37 mouse cellular contexts compared by ENCODE assay signal in the genomic region with DNA sequence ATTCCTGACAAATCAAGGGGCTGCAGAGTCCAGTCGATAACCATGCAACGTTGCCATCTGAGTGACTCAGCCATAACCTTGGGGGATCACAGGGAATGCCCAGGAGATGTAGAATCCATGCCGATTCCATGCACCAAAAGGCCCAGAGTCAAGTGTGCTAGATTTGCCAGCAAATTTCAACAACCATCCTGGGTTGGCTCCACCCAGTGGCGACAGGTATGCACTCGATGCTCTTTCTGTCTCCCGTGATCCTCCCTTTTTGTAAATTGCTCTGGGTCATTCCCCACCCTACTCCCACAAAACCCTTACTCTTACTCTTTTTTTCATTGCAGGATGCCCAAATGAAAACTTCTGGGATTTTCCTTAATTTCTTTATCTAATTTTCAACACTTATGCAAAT. TPM values are rescaled to one million over a fixed set of nuclear protein-coding genes. Genes with fewer than 3 reads are reported as not detected.
A peak's percentile ranks its signal among the peaks of the same experiment; 100 is the strongest.
DNase-seq lines count a peak whose midpoint lies in the region; ATAC-seq and TF ChIP-seq lines count a peak whose summit lies in the region.
"Had no signal": no experiment of that assay in that cellular context is flagged by ENCODE, and none has a peak within 500 bp of the region (broad histone marks: within the 10 kb centered on the region; RNA-seq: fewer than 3 reads in every experiment).

No protein-coding gene starts in this region.

- no peak for DNase-seq in gastrocnemius, adult 2 months
- DNase-seq in gastrocnemius, postnatal 10 days: no peak
- no peak for DNase-seq in layer of hippocampus, adult 2 months (ENCODE audit: low spot score in 2 of 2)
- no peak for DNase-seq in layer of hippocampus, postnatal 25 days (ENCODE audit: extremely low spot score in 1 of 2, low spot score in 1 of 2)
- no peak for DNase-seq in midbrain, postnatal 0 days (ENCODE audit: low spot score)
- DNase-seq in midbrain, embryonic 11.5 days (ENCODE audit: low spot score, missing footprints): no peak
- DNase-seq in cerebellum, postnatal 10 days: no peak
- no peak for DNase-seq in adrenal gland, adult 2 months
- DNase-seq: adrenal gland, adult 8-10 months; cerebellum, adult 8-10 months; cerebellum, postnatal 36 days; gastrocnemius, postnatal 25 days; heart, adult 11 months; kidney, adult 9 months; kidney, postnatal 25 days; layer of hippocampus, postnatal 36 days; lung, adult 18-20 months; right cerebral cortex, postnatal 4 days; thymus, postnatal 4 days had no signal

- H3K4me2 ChIP-seq in midbrain, postnatal 0 days (ENCODE audit: low read depth, low read length, poor library complexity, severe bottlenecking): no peak overlapping the region
- H3K4me2 ChIP-seq in midbrain, embryonic 11.5 days: no peak overlapping the region
- H3K4me2 ChIP-seq: forebrain, embryonic 13.5 days; heart, embryonic 11.5 days; hindbrain, embryonic 15.5 days; midbrain, embryonic 12.5 days; neural tube, embryonic 13.5 days had no signal

- H3K9me3 ChIP-seq in midbrain, postnatal 0 days (ENCODE audit: low read length): no peaks in the 10 kb centered on the region
- no peaks in the 10 kb centered on the region for H3K9me3 ChIP-seq in midbrain, embryonic 11.5 days (ENCODE audit: control insufficient read depth, low read length)
- H3K9me3 ChIP-seq: forebrain, embryonic 13.5 days; hindbrain, embryonic 15.5 days; midbrain, embryonic 12.5 days; neural tube, embryonic 13.5 days had no signal

- H3K27me3 ChIP-seq in midbrain, postnatal 0 days (ENCODE audit: insufficient read depth, low read length): no peaks in the 10 kb centered on the region
- no peaks in the 10 kb centered on the region for H3K27me3 ChIP-seq in midbrain, embryonic 11.5 days (ENCODE audit: control insufficient read depth, insufficient read depth, low read length)
- H3K27me3 ChIP-seq: forebrain, embryonic 13.5 days; hindbrain, embryonic 15.5 days; midbrain, embryonic 12.5 days; neural tube, embryonic 13.5 days had no signal

- 56% methylated on average over 6 of the region's 6 CpGs for WGBS in midbrain, postnatal 0 days
- 54% methylated on average over 6 of the region's 6 CpGs for WGBS in midbrain, embryonic 11.5 days

- no peak for ATAC-seq in midbrain, postnatal 0 days (ENCODE audit: low FRiP score)
- no peak for ATAC-seq in midbrain, embryonic 11.5 days (ENCODE audit: low FRiP score)
- ATAC-seq: activated CD4-positive, CD25-positive, alpha-beta regulatory T cell, adult 4 months; forebrain, embryonic 13.5 days had no signal

- H3K4me3 ChIP-seq in gastrocnemius, adult 2 months: no peak overlapping the region
- H3K4me3 ChIP-seq in layer of hippocampus, adult 2 months: no peak overlapping the region
- H3K4me3 ChIP-seq in midbrain, postnatal 0 days (ENCODE audit: low read depth, low read length): no peak overlapping the region
- no peak overlapping the region for H3K4me3 ChIP-seq in midbrain, embryonic 11.5 days (ENCODE audit: low read depth, low read length)
- H3K4me3 ChIP-seq: forebrain, embryonic 13.5 days; hindbrain, embryonic 15.5 days; midbrain, embryonic 12.5 days; neural tube, embryonic 13.5 days had no signal

- no peaks in the 10 kb centered on the region for H3K4me1 ChIP-seq in midbrain, postnatal 0 days (ENCODE audit: insufficient read depth, low read length)
- H3K4me1 ChIP-seq in midbrain, embryonic 11.5 days (ENCODE audit: control insufficient read depth, insufficient read depth, low read length): no peaks in the 10 kb centered on the region
- H3K4me1 ChIP-seq: forebrain, embryonic 13.5 days; hindbrain, embryonic 15.5 days had no signal

- H3K27ac ChIP-seq in gastrocnemius, adult 2 months: no peak overlapping the region
- H3K27ac ChIP-seq in layer of hippocampus, adult 2 months: no peak overlapping the region
- H3K27ac ChIP-seq in midbrain, postnatal 0 days (ENCODE audit: low read depth, low read length): no peak overlapping the region
- no peak overlapping the region for H3K27ac ChIP-seq in midbrain, embryonic 11.5 days (ENCODE audit: low read depth, low read length)
- H3K27ac ChIP-seq: forebrain, embryonic 13.5 days; hindbrain, embryonic 15.5 days; midbrain, embryonic 12.5 days; neural tube, embryonic 13.5 days had no signal

- peak; percentile 18; the same call in 1 of the 2 replicates for TF ChIP-seq CTCF in gastrocnemius, adult 2 months (IDR thresholded peaks at IDR 0.05)
- TF ChIP-seq CTCF in layer of hippocampus, adult 2 months (conservative IDR thresholded peaks at IDR 0.05): peak; percentile 47
- TF ChIP-seq CTCF in midbrain, postnatal 0 days (IDR thresholded peaks at IDR 0.05): peak; percentile 25; the same call in 1 of the 2 replicates

- H3K9ac ChIP-seq in midbrain, postnatal 0 days (replicated peaks; ENCODE audit: low read length, poor library complexity, severe bottlenecking): no peak overlapping the region
- H3K9ac ChIP-seq in midbrain, embryonic 11.5 days (ENCODE audit: low read length): no peak overlapping the region
- H3K9ac ChIP-seq: forebrain, embryonic 13.5 days; hindbrain, embryonic 15.5 days; midbrain, embryonic 12.5 days; neural tube, embryonic 13.5 days had no signal

- intact Hi-C loops in gastrocnemius, adult 2 months (cut with DNase I): no loop called here

- no peaks in the 10 kb centered on the region for H3K36me3 ChIP-seq in midbrain, postnatal 0 days (ENCODE audit: insufficient read depth, low read length)
- H3K36me3 ChIP-seq in midbrain, embryonic 11.5 days (ENCODE audit: control insufficient read depth, insufficient read depth, low read length): no peaks in the 10 kb centered on the region
- H3K36me3 ChIP-seq: hindbrain, embryonic 15.5 days; midbrain, embryonic 12.5 days; neural tube, embryonic 13.5 days had no signal

RNA-seq across cellular contexts. Expression of a gene that starts 23.8 kb away (rescaled TPM):
- not detected for total RNA-seq in gastrocnemius, adult 2 months (2021)
- not detected for total RNA-seq in gastrocnemius, postnatal 10 days (2021)
- 1 to 10 TPM; 1.6 to 1.7 TPM for total RNA-seq in layer of hippocampus, adult 2 months (2021)
- total RNA-seq in layer of hippocampus, postnatal 25 days (2021): 1 to 10 TPM; 1.2 to 1.6 TPM
- 0.19 and 0.44 TPM in 2 replicates for total RNA-seq in midbrain, postnatal 0 days (2014; rRNA removed)
- 0.67 and 1.0 TPM in 2 replicates for polyA plus RNA-seq in midbrain, postnatal 0 days (2015; fragmentation: Nextera tagmentation; extraction: Ambion mirVana)
- 1.6 and 2.2 TPM in 2 replicates for polyA plus RNA-seq in midbrain, embryonic 11.5 days (2014; fragmentation: Nextera tagmentation; extraction: Ambion mirVana)
- 1 to 10 TPM; 1.8 to 3.6 TPM for total RNA-seq in adrenal gland, adult 2 months (2021)
- 0.84 and 1.3 TPM in 2 replicates for polyA plus RNA-seq in adrenal gland, adult 2 months (2012; rRNA removed)
- total RNA-seq: gastrocnemius, postnatal 25 days; hematopoietic stem cell, adult 5-6 weeks had no signal
- polyA plus RNA-seq: activated CD4-positive, CD25-positive, alpha-beta regulatory T cell, adult 4 months; forebrain, embryonic 13.5 days had no signal

RNA-seq across cellular contexts. Expression of a gene that starts 34.3 kb away (rescaled TPM):
- 1 to 10 TPM; 3.3 to 7.0 TPM for total RNA-seq in gastrocnemius, adult 2 months (2021)
- total RNA-seq in gastrocnemius, postnatal 10 days (2021): 1 to 10 TPM; 5.5 to 5.7 TPM
- total RNA-seq in layer of hippocampus, adult 2 months (2021): 10 to 100 TPM; 34.3 to 39.7 TPM
- 10 to 100 TPM; 32.9 to 34.2 TPM for total RNA-seq in layer of hippocampus, postnatal 25 days (2021)
- 30.6 and 30.9 TPM in 2 replicates for total RNA-seq in midbrain, postnatal 0 days (2014; rRNA removed)
- 26.5 and 28.1 TPM in 2 replicates for polyA plus RNA-seq in midbrain, postnatal 0 days (2015; fragmentation: Nextera tagmentation; extraction: Ambion mirVana)
- polyA plus RNA-seq in midbrain, embryonic 11.5 days (2014; fragmentation: Nextera tagmentation; extraction: Ambion mirVana): 26.4 and 29.9 TPM in 2 replicates
- total RNA-seq in adrenal gland, adult 2 months (2021): 10 to 100 TPM in 1 of 2 experiments, 1 to 10 TPM in 1; 7.6 to 14.3 TPM
- 4.3 and 5.5 TPM in 2 replicates for polyA plus RNA-seq in adrenal gland, adult 2 months (2012; rRNA removed)

RNA-seq across cellular contexts. Expression of a gene that starts 52.2 kb away (rescaled TPM):
- total RNA-seq in gastrocnemius, adult 2 months (2021): not detected
- total RNA-seq in gastrocnemius, postnatal 10 days (2021): not detected
- not detected for total RNA-seq in layer of hippocampus, adult 2 months (2021)
- total RNA-seq in layer of hippocampus, postnatal 25 days (2021): not detected
- not detected in 2 replicates for total RNA-seq in midbrain, postnatal 0 days (2014; rRNA removed)
- polyA plus RNA-seq in midbrain, postnatal 0 days (2015; fragmentation: Nextera tagmentation; extraction: Ambion mirVana): not detected in 2 replicates
- not detected in 2 replicates for polyA plus RNA-seq in midbrain, embryonic 11.5 days (2014; fragmentation: Nextera tagmentation; extraction: Ambion mirVana)
- total RNA-seq in adrenal gland, adult 2 months (2021): not detected
- polyA plus RNA-seq in adrenal gland, adult 2 months (2012; rRNA removed): not detected in 2 replicates
- total RNA-seq: adrenal gland, adult 8-10 months; adrenal gland, postnatal 4 days; gastrocnemius, postnatal 25 days; hematopoietic stem cell, adult 5-6 weeks; layer of hippocampus, adult 8-10 months; layer of hippocampus, postnatal 36 days; left cerebral cortex, postnatal 14 days; liver, adult 2 months; megakaryocyte, adult 5-6 weeks had no signal
- polyA plus RNA-seq: activated CD4-positive, CD25-positive, alpha-beta regulatory T cell, adult 4 months; C2C12; embryonic facial prominence, embryonic 11.5 days; forebrain, embryonic 13.5 days; heart, embryonic 11.5 days; heart, postnatal 0 days; hindbrain, embryonic 15.5 days; intestine, embryonic 14.5 days; limb, embryonic 11.5 days; liver, adult 2 months; midbrain, embryonic 12.5 days; neural tube, embryonic 13.5 days; thymus, postnatal 0 days had no signal
